Mouse (Mus musculus) cerebellum, adult 2 months (tissue): ENCODE measurements around the gene Olfr1093. TPM values are rescaled to one million over a fixed set of nuclear protein-coding genes. Genes with fewer than 3 reads are reported as not detected.

Source experiments
- DNase-seq, 2 experiments: peaks; one replicate each; pipeline ENCODE4 v3.0.0; 2021
- H3K27ac ChIP-seq: fragments of 200-500 bp; 2 replicates; pipeline ENCODE4 v1.5.1; 2012; ENCODE audit warnings: low read length, control low read depth, inconsistent platforms; ENCODE audit not compliant: insufficient read depth
- H3K27me3 ChIP-seq: fragments of 200-500 bp; 2 replicates; pipeline ENCODE4 v1.6.1; 2012; ENCODE audit warnings: inconsistent platforms, mild to moderate bottlenecking, low read length, moderate library complexity; ENCODE audit not compliant: control insufficient read depth, insufficient read depth
- H3K4me1 ChIP-seq: fragments of 200-500 bp; 2 replicates; pipeline ENCODE4 v1.6.1; 2011; ENCODE audit warnings: low read length; ENCODE audit not compliant: control insufficient read depth, insufficient read depth
- H3K4me3 ChIP-seq: fragments of 200-500 bp; replicated peaks from 2 replicates; pipeline ENCODE3; 2011; ENCODE audit warnings: mild to moderate bottlenecking, low read depth, low read length, control low read depth; ENCODE audit not compliant: insufficient read depth
- CTCF ChIP-seq: fragments of 200-500 bp; IDR thresholded peaks from 2 replicates; pipeline ENCODE4 v1.5.1; 2011; ENCODE audit warnings: low read depth, mild to moderate bottlenecking, control low read depth, low read length, moderate library complexity, borderline replicate concordance; ENCODE audit not compliant: insufficient read depth
- POLR2A ChIP-seq: fragments of 200-500 bp; IDR thresholded peaks from 2 replicates; pipeline ENCODE4 v1.6.1; 2011; ENCODE audit warnings: low read length, control low read depth, borderline replicate concordance; ENCODE audit not compliant: insufficient read depth
- WGBS: fragments of 180-500 bp; shearing (Covaris S2); methylation state at CpG from one replicate; pipeline ENCODE4 v1.1.7; 2018; 5-methylcytosine and 5-hydroxymethylcytosine counted together
- polyA plus RNA-seq: library from polyadenylated mRNA; depleted of rRNA; stranded (reverse); fragments of >200 nt; gene quantifications from 2 replicates; pipeline ENCODE4 v1.2.3, GENCODE M21; 2012; rRNA removed

Gene Olfr1093
- not detected in 2 replicates for polyA plus RNA-seq

DNA sequence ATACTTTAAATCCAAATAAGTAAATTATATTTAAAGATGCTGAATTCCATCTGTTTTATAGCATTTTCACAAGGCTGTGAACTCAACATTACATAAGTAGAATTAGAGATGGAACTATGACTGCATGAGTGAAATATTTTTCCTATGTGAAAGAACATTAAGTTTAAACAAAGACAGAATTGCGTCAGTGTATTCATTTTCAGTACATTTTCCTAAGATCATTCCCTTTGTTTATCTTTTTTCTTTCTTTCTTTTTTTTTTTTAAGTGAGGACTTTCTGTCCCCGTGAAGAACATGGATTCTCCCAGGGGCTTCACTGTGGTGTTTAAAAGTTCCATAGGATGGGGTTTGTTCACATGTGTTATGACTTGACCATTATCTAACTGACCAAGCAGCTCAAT is at the start of gene Olfr1093:
TSS of gene Olfr1093 (plus strand) at position 301 of the 400 bp plus-strand sequence.
- H3K27me3 ChIP-seq: no peaks in the 10 kb centered on the region
- 80% methylated on average over 2 of the region's 2 CpGs for WGBS

GRCm38 (mm10) chr2:86733601-86734000 is 48.7 kb upstream of the Olfr1093 start, which contains the start of gene Olfr1089:
Gene Olfr1089, minus strand, starts transcription at chr2:86733701.
- Histone ChIP-seq H3K27ac (no peak within 1 kb of the TSS), H3K27me3 (no peaks in the 10 kb centered on the region), H3K4me3 (no peak within 1 kb of the TSS), H3K4me1 (no peaks in the 10 kb centered on the region)
- DNase-seq: no peak
- no peak for TF ChIP-seq POLR2A
- no peak for TF ChIP-seq CTCF

More for the DNA sequence above, at the start of gene Olfr1093:
- DNase-seq: no peak
- no peaks in the 10 kb centered on the region for H3K4me1 ChIP-seq
- no peak within 1 kb of the TSS for H3K4me3 ChIP-seq
- H3K27ac ChIP-seq: no peak within 1 kb of the TSS
- no peak for TF ChIP-seq POLR2A
- no peak for TF ChIP-seq CTCF

DNA sequence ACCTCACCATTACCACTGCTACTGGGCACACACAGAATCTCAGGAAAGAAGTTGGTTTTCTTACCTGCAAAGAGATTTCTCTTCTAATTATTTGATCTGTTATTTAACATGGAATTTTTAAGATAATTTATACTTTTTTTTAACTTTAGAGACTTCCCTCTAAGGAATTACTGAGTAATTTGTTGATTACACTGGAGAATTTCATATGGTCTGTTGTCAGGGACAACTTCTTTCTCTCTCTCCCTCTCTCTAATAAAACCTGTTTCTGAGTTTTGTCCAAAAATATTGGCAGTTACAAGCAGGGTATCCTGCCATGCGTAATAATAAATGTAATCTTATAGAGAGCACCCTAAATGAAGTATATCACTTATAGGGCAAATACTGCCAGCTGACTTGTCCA is 23.4 kb upstream of the Olfr1093 start, which contains the start of gene Olfr1090:
TSS of gene Olfr1090 (minus strand) at position 101 of the 400 bp plus-strand sequence.
- H3K27ac ChIP-seq: no peak within 1 kb of the TSS
- no peak for DNase-seq
- TF ChIP-seq POLR2A: no peak
- TF ChIP-seq CTCF: no peak
- no peaks in the 10 kb centered on the region for H3K27me3 ChIP-seq
- no peak within 1 kb of the TSS for H3K4me3 ChIP-seq
- H3K4me1 ChIP-seq: no peaks in the 10 kb centered on the region
- WGBS: 92% methylated on average over 1 of the region's 1 CpGs

GRCm38 (mm10) chr2:86761050-86761449 is 21.2 kb upstream of the Olfr1093 start:
- no peaks in the 10 kb centered on the region for H3K4me1 ChIP-seq
- no peak for DNase-seq
- no peak overlapping the region for H3K4me3 ChIP-seq
- 56% methylated on average over 6 of the region's 6 CpGs for WGBS
- TF ChIP-seq POLR2A (no peak), CTCF (no peak)
- H3K27me3 ChIP-seq: no peaks in the 10 kb centered on the region
- no peak overlapping the region for H3K27ac ChIP-seq

GRCm38 (mm10) chr2:86809918-86810317 is 27.6 kb downstream of the Olfr1093 start, which contains the start of gene Olfr141:
Gene Olfr141, minus strand, starts transcription at chr2:86810018.
- Histone ChIP-seq H3K27ac (no peak within 1 kb of the TSS), H3K27me3 (no peaks in the 10 kb centered on the region), H3K4me1 (no peaks in the 10 kb centered on the region), H3K4me3 (no peak within 1 kb of the TSS)
- DNase-seq: no peak
- no peak for TF ChIP-seq CTCF
- TF ChIP-seq POLR2A: no peak

DNA sequence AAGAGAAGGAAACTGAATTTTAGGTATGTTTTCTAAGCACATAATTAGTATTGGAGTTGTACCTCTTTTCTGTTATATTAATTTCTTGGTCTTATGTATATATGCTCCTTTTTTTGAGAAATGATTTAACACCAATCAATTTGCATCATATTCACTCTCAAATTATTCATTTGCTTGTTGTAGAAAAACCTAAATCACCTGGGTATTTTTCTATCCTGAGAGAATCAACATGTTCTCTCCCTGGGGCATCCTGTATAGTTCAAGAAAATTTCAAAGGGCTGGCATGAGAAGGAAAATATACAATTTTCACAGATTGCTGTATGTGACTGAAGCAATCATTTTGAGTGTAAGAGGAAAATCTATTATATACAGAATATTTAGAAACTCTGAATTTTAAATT is 42.1 kb downstream of the Olfr1093 start, which contains the start of gene Olfr1094:
TSS of gene Olfr1094 (plus strand) at position 301 of the 400 bp plus-strand sequence.
- Histone ChIP-seq H3K27me3 (no peaks in the 10 kb centered on the region), H3K27ac (no peak within 1 kb of the TSS), H3K4me1 (no peaks in the 10 kb centered on the region), H3K4me3 (no peak within 1 kb of the TSS)
- no peak for TF ChIP-seq POLR2A
- no peak for DNase-seq

Other genes starting within 250 kb of the Olfr1093 start
- not detected in 2 replicates for gene Olfr1079, start 240.0 kb upstream of the Olfr1093 start, polyA plus RNA-seq
- not detected in 2 replicates for gene Olfr1080, start 224.2 kb upstream of the Olfr1093 start, polyA plus RNA-seq
- not detected in 2 replicates for gene Olfr1082, start 183.5 kb upstream of the Olfr1093 start, polyA plus RNA-seq
- gene Olfr1084, start 142.8 kb upstream of the Olfr1093 start, polyA plus RNA-seq: not detected in 2 replicates
- gene Olfr1085, start 120.5 kb upstream of the Olfr1093 start, polyA plus RNA-seq: not detected in 2 replicates
- gene Olfr1086, start 102.4 kb upstream of the Olfr1093 start, polyA plus RNA-seq: not detected in 2 replicates
- gene Olfr1087, start 84.1 kb upstream of the Olfr1093 start, polyA plus RNA-seq: not detected in 2 replicates
- gene Olfr1089, start 48.8 kb upstream of the Olfr1093 start, polyA plus RNA-seq: not detected in 2 replicates
- not detected in 2 replicates for gene Olfr1090, start 23.5 kb upstream of the Olfr1093 start, polyA plus RNA-seq
- not detected in 2 replicates for gene Olfr141, start 27.5 kb downstream of the Olfr1093 start, polyA plus RNA-seq
- gene Olfr1094, start 42.2 kb downstream of the Olfr1093 start, polyA plus RNA-seq: not detected in 2 replicates
- not detected in 2 replicates for gene Olfr1095, start 69.2 kb downstream of the Olfr1093 start, polyA plus RNA-seq
- gene Gm13723, start 92.3 kb downstream of the Olfr1093 start, polyA plus RNA-seq: not detected in 2 replicates
- gene Olfr1097, start 109.7 kb downstream of the Olfr1093 start, polyA plus RNA-seq: not detected in 2 replicates
- not detected in 2 replicates for gene Olfr1098, start 142.1 kb downstream of the Olfr1093 start, polyA plus RNA-seq
- gene Olfr1099, start 178.2 kb downstream of the Olfr1093 start, polyA plus RNA-seq: not detected in 2 replicates
- not detected in 2 replicates for gene Olfr1100, start 197.5 kb downstream of the Olfr1093 start, polyA plus RNA-seq
- gene Olfr1101, start 208.7 kb downstream of the Olfr1093 start, polyA plus RNA-seq: not detected in 2 replicates
- gene Olfr1102, start 215.9 kb downstream of the Olfr1093 start, polyA plus RNA-seq: not detected in 2 replicates
- not detected in 2 replicates for gene Olfr1104, start 244.6 kb downstream of the Olfr1093 start, polyA plus RNA-seq